Mouse (Mus musculus): Measurements from ENCODE around the gene Camk1d. TPM values are rescaled to one million over a fixed set of nuclear protein-coding genes. Genes with fewer than 3 reads are reported as not detected.
A peak's percentile ranks its signal among the peaks of the same experiment; 100 is the strongest.

The Camk1d gene
- polyA plus RNA-seq, 1 experiment, result 7.3 TPM

GRCm38 (mm10) chr2:5305156-5305555 lies 409.2 kb downstream of the Camk1d start:
- no peak for TF ChIP-seq CTCF (IDR thresholded peaks at IDR 0.05; ENCODE audit: borderline replicate concordance, extremely low read depth, insufficient read depth, insufficient read length)
- TF ChIP-seq POLR2A (IDR thresholded peaks at IDR 0.05; ENCODE audit: borderline replicate concordance, extremely low read depth, insufficient read depth, insufficient read length, poor library complexity, severe bottlenecking), result no peak
- no peak for DNase-seq (ENCODE audit: low read depth)

GRCm38 (mm10) chr2:5304451-5304850 lies 409.9 kb downstream of the Camk1d start:
- no peak for TF ChIP-seq POLR2A (IDR thresholded peaks at IDR 0.05; ENCODE audit: borderline replicate concordance, extremely low read depth, insufficient read depth, insufficient read length, poor library complexity, severe bottlenecking)
- no peak for TF ChIP-seq CTCF (IDR thresholded peaks at IDR 0.05; ENCODE audit: borderline replicate concordance, extremely low read depth, insufficient read depth, insufficient read length)
- peak; percentile 8 for DNase-seq (ENCODE audit: low read depth)

- TF ChIP-seq CTCF (IDR thresholded peaks at IDR 0.05; ENCODE audit: borderline replicate concordance, extremely low read depth, insufficient read depth, insufficient read length) (no peak), POLR2A (IDR thresholded peaks at IDR 0.05; ENCODE audit: borderline replicate concordance, extremely low read depth, insufficient read depth, insufficient read length, poor library complexity, severe bottlenecking) (no peak)
- DNase-seq (ENCODE audit: low read depth), result no peak
Observed at GRCm38 (mm10) chr2:5301286-5301685, 413.0 kb downstream of the Camk1d start.

- TF ChIP-seq POLR2A (IDR thresholded peaks at IDR 0.05; ENCODE audit: borderline replicate concordance, extremely low read depth, insufficient read depth, insufficient read length, poor library complexity, severe bottlenecking) (no peak), CTCF (IDR thresholded peaks at IDR 0.05; ENCODE audit: borderline replicate concordance, extremely low read depth, insufficient read depth, insufficient read length) (no peak)
- no peak for DNase-seq (ENCODE audit: low read depth)
Observed at GRCm38 (mm10) chr2:5298071-5298470, 416.2 kb downstream of the Camk1d start.

- DNase-seq (ENCODE audit: low read depth), result no peak
- TF ChIP-seq CTCF (IDR thresholded peaks at IDR 0.05; ENCODE audit: borderline replicate concordance, extremely low read depth, insufficient read depth, insufficient read length), result no peak
- no peak for TF ChIP-seq POLR2A (IDR thresholded peaks at IDR 0.05; ENCODE audit: borderline replicate concordance, extremely low read depth, insufficient read depth, insufficient read length, poor library complexity, severe bottlenecking)
Observed at GRCm38 (mm10) chr2:5296749-5297545, 417.4 kb downstream of the Camk1d start.

GRCm38 (mm10) chr2:5295098-5295497 lies 419.2 kb downstream of the Camk1d start:
- no peak for TF ChIP-seq CTCF (IDR thresholded peaks at IDR 0.05; ENCODE audit: borderline replicate concordance, extremely low read depth, insufficient read depth, insufficient read length)
- TF ChIP-seq POLR2A (IDR thresholded peaks at IDR 0.05; ENCODE audit: borderline replicate concordance, extremely low read depth, insufficient read depth, insufficient read length, poor library complexity, severe bottlenecking), result no peak
- DNase-seq (ENCODE audit: low read depth), result no peak

- no peak for DNase-seq (ENCODE audit: low read depth)
- TF ChIP-seq POLR2A (IDR thresholded peaks at IDR 0.05; ENCODE audit: borderline replicate concordance, extremely low read depth, insufficient read depth, insufficient read length, poor library complexity, severe bottlenecking), result no peak
- no peak for TF ChIP-seq CTCF (IDR thresholded peaks at IDR 0.05; ENCODE audit: borderline replicate concordance, extremely low read depth, insufficient read depth, insufficient read length)
Observed at GRCm38 (mm10) chr2:5294451-5294850, 419.9 kb downstream of the Camk1d start.

GRCm38 (mm10) chr2:5288593-5288992 lies 425.7 kb downstream of the Camk1d start:
- TF ChIP-seq CTCF (IDR thresholded peaks at IDR 0.05; ENCODE audit: borderline replicate concordance, extremely low read depth, insufficient read depth, insufficient read length), result no peak
- no peak for TF ChIP-seq POLR2A (IDR thresholded peaks at IDR 0.05; ENCODE audit: borderline replicate concordance, extremely low read depth, insufficient read depth, insufficient read length, poor library complexity, severe bottlenecking)
- no peak for DNase-seq (ENCODE audit: low read depth)

- no peak for TF ChIP-seq POLR2A (IDR thresholded peaks at IDR 0.05; ENCODE audit: borderline replicate concordance, extremely low read depth, insufficient read depth, insufficient read length, poor library complexity, severe bottlenecking)
- no peak for TF ChIP-seq CTCF (IDR thresholded peaks at IDR 0.05; ENCODE audit: borderline replicate concordance, extremely low read depth, insufficient read depth, insufficient read length)
- no peak for DNase-seq (ENCODE audit: low read depth)
Observed at GRCm38 (mm10) chr2:5287044-5287380, 427.3 kb downstream of the Camk1d start.

GRCm38 (mm10) chr2:5286189-5287043 lies 427.9 kb downstream of the Camk1d start:
- no peak for DNase-seq (ENCODE audit: low read depth)
- TF ChIP-seq CTCF (IDR thresholded peaks at IDR 0.05; ENCODE audit: borderline replicate concordance, extremely low read depth, insufficient read depth, insufficient read length) (no peak), POLR2A (IDR thresholded peaks at IDR 0.05; ENCODE audit: borderline replicate concordance, extremely low read depth, insufficient read depth, insufficient read length, poor library complexity, severe bottlenecking) (no peak)

- TF ChIP-seq POLR2A (IDR thresholded peaks at IDR 0.05; ENCODE audit: borderline replicate concordance, extremely low read depth, insufficient read depth, insufficient read length, poor library complexity, severe bottlenecking), result no peak
- TF ChIP-seq CTCF (IDR thresholded peaks at IDR 0.05; ENCODE audit: borderline replicate concordance, extremely low read depth, insufficient read depth, insufficient read length), result no peak
- no peak for DNase-seq (ENCODE audit: low read depth)
Observed at GRCm38 (mm10) chr2:5284351-5284750, 430.0 kb downstream of the Camk1d start.
